Mouse (Mus musculus) neural tube, postnatal 0 days (tissue): ENCODE results near the gene Ddit4. TPM values are rescaled to one million over a fixed set of nuclear protein-coding genes. Genes with fewer than 3 reads are reported as not detected.

Experiments
- polyA plus RNA-seq: library from polyadenylated mRNA; unstranded; fragments of >200 nt; fragmentation: Nextera tagmentation; extraction: Ambion mirVana; gene quantifications from 2 replicates; pipeline ENCODE4 v1.2.1, GENCODE M21; 2015

Ddit4 gene
- polyA plus RNA-seq, result 74.7 and 80.1 TPM in 2 replicates

DNA sequence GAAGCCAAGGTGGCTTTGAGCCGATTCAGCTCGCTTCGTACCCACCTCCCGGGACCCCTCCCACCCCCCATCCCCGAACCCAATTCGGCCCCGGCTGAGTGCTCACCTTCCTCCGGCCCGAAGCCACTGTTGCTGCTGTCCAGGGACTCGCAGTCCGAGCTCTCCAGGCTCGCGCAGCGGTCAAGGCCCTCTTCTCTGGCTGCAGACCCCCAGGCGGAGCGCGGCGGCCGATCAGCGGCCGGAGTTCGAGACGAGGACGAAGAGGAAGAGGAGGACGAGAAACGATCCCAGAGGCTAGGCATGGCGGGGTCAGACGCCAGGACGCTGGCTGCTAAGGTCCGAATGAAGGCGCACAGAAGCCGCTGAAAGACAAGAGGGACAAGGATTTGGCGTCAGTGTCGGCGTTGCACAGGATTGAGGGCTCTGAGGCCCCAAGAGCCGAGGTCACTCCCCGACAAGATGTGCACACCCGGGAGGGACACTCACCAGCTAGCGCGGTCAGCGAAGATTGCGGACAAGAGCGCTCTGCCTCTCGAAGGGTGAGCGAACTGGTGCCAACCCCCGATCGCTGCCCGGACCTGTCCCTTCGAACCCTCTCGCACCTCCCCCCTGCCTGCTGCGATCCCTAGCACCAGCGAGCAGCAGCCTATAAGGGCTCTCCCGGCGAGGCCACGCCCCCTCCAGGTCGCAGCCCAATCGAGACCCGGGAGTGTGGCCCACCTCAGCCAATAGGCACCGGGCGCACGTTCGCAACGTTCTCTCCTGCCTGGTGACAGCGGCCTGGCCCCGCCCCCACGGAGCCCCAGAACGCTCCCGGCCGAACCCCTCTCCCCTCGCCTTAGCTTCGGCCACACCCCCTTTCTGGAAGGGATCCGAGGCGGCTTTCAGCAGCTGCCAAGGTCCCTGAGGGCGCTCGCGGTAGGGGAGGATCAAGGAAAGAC is at the start of gene Ddit4:
Ddit4 (minus strand) TSS at position 624 of the 941 bp plus-strand sequence.

Other genes starting within 250 kb of the Ddit4 start
- 71.0 and 80.4 TPM in 2 replicates for gene Micu1, start 249.4 kb downstream of the Ddit4 start, polyA plus RNA-seq
- 21.4 and 25.7 TPM in 2 replicates for gene Dnajb12, start 72.3 kb downstream of the Ddit4 start, polyA plus RNA-seq
- gene Ascc1, start 51.0 kb upstream of the Ddit4 start, polyA plus RNA-seq, result 39.7 and 44.3 TPM in 2 replicates
- gene Anapc16, start 51.3 kb upstream of the Ddit4 start, polyA plus RNA-seq, result 112 and 130 TPM in 2 replicates
- gene Spock2, start 154.4 kb upstream of the Ddit4 start, polyA plus RNA-seq, result 100.0 and 128 TPM in 2 replicates